In genomic region chr2:90560197-90560843, GRCm38 (mm10) we compare ENCODE assay signal across 8 mouse cellular contexts. TPM values are rescaled to one million over a fixed set of nuclear protein-coding genes. Genes with fewer than 3 reads are reported as not detected.
DNase-seq lines count a peak whose midpoint lies in the region; ATAC-seq lines count a peak whose summit lies in the region.

No protein-coding gene starts in this region.

- no peak overlapping the region for H3K4me2 ChIP-seq in limb, embryonic 11.5 days (ENCODE audit: low read depth, severe bottlenecking)
- H3K4me2 ChIP-seq in limb, embryonic 12.5 days = no peak overlapping the region

- no peak overlapping the region for H3K27ac ChIP-seq in limb, embryonic 11.5 days (replicated peaks; ENCODE audit: low read depth, low read length)
- H3K27ac ChIP-seq in limb, embryonic 10.5 days = no peak overlapping the region
- no peak overlapping the region for H3K27ac ChIP-seq in limb, embryonic 12.5 days

- no peak for DNase-seq in limb, embryonic 11.5 days (ENCODE audit: low spot score)
- no peak for DNase-seq in limb, embryonic 10.5 days (ENCODE audit: low spot score)
- peak; percentile 74 for DNase-seq in cerebellum, adult 9-11 months
- DNase-seq in spleen, postnatal 36 days (ENCODE audit: low spot score in 2 of 2) = peak; percentile 57 to 76
- DNase-seq in urinary bladder, adult 18-20 months (ENCODE audit: low spot score in 2 of 2) = no peak
- DNase-seq in gastrocnemius, postnatal 25 days = no peak
- DNase-seq in heart, adult 11 months = no peak

- no peaks in the 10 kb centered on the region for H3K9me3 ChIP-seq in limb, embryonic 11.5 days (ENCODE audit: control insufficient read depth, low read length)
- no peaks in the 10 kb centered on the region for H3K9me3 ChIP-seq in limb, embryonic 10.5 days (replicated peaks)
- no peaks in the 10 kb centered on the region for H3K9me3 ChIP-seq in limb, embryonic 12.5 days

- peak; percentile 52; the same call in 1 of the 2 replicates for ATAC-seq in limb, embryonic 11.5 days (ENCODE audit: insufficient number of reproducible peaks, low FRiP score, low TSS enrichment, low read depth)
- ATAC-seq in limb, embryonic 12.5 days (ENCODE audit: insufficient number of reproducible peaks, insufficient read depth, low FRiP score, low TSS enrichment, low read depth) = peak; percentile 57; the same call in 1 of the 2 replicates

- H3K4me1 ChIP-seq in limb, embryonic 11.5 days (ENCODE audit: control insufficient read depth, insufficient read depth, low read length) = no peaks in the 10 kb centered on the region
- H3K4me1 ChIP-seq in limb, embryonic 10.5 days = peaks cover 22% of the 10 kb centered on the region
- 0 out of 2 replicates have a peak, but pooled peaks cover 8% of the 10 kb centered on the region for H3K4me1 ChIP-seq in limb, embryonic 12.5 days (replicated peaks)

- no peaks in the 10 kb centered on the region for H3K27me3 ChIP-seq in limb, embryonic 11.5 days (ENCODE audit: control insufficient read depth, insufficient read depth, low read length)
- H3K27me3 ChIP-seq in limb, embryonic 10.5 days (ENCODE audit: low read depth, poor library complexity, severe bottlenecking) = no peaks in the 10 kb centered on the region
- 0 out of 2 replicates have a peak, but pooled peaks cover 3% of the 10 kb centered on the region for H3K27me3 ChIP-seq in limb, embryonic 12.5 days

- 69% methylated on average over 6 of the region's 6 CpGs for WGBS in limb, embryonic 11.5 days
- WGBS in limb, embryonic 10.5 days = 66% methylated on average over 6 of the region's 6 CpGs
- WGBS in limb, embryonic 12.5 days = 62% methylated on average over 6 of the region's 6 CpGs

- H3K9ac ChIP-seq in limb, embryonic 11.5 days (ENCODE audit: low read length) = peak overlapping the region; percentile 12; the same call in 1 of the 2 replicates
- no peak overlapping the region for H3K9ac ChIP-seq in limb, embryonic 12.5 days (replicated peaks)

- no peak overlapping the region for H3K4me3 ChIP-seq in limb, embryonic 11.5 days (ENCODE audit: low read depth, low read length)
- H3K4me3 ChIP-seq in limb, embryonic 10.5 days = no peak overlapping the region
- no peak overlapping the region for H3K4me3 ChIP-seq in limb, embryonic 12.5 days (replicated peaks)

- no peaks in the 10 kb centered on the region for H3K36me3 ChIP-seq in limb, embryonic 11.5 days (ENCODE audit: control insufficient read depth, insufficient read depth, low read length)
- H3K36me3 ChIP-seq in limb, embryonic 10.5 days = no peaks in the 10 kb centered on the region
- H3K36me3 ChIP-seq in limb, embryonic 12.5 days = no peaks in the 10 kb centered on the region

RNA-seq across cellular contexts. Expression of gene Ptprj, which starts 20.1 kb away (rescaled TPM):
- 1.4 TPM in 2 replicates for polyA plus RNA-seq in limb, embryonic 11.5 days (2014; fragmentation: Nextera tagmentation; extraction: Ambion mirVana)
- polyA plus RNA-seq in limb, embryonic 10.5 days (2016; fragmentation: Nextera tagmentation; extraction: Ambion mirVana) = 1.0 and 1.3 TPM in 2 replicates
- 1.3 and 1.5 TPM in 2 replicates for polyA plus RNA-seq in limb, embryonic 12.5 days (2016; fragmentation: Nextera tagmentation; extraction: Ambion mirVana)
- 1 to 10 TPM; 3.7 to 4.1 TPM for total RNA-seq in gastrocnemius, postnatal 25 days (2021)

Comparison
In these comparisons a context has a peak if more than half of its experiments do, and no peak if none do; other contexts are left out.
1. DNase-seq: peak in cerebellum, adult 9-11 months (single experiment) and spleen, postnatal 36 days (2 of 2); none in limb, embryonic 11.5 days (single experiment), limb, embryonic 10.5 days (single experiment), urinary bladder, adult 18-20 months (0 of 2), gastrocnemius, postnatal 25 days (single experiment) and heart, adult 11 months (single experiment).